Mouse (Mus musculus) heart, postnatal 25 days (tissue): ENCODE results near the gene Mtor. TPM values are rescaled to one million over a fixed set of nuclear protein-coding genes. Genes with fewer than 3 reads are reported as not detected.
A peak's percentile ranks its signal among the peaks of the same experiment; 100 is the strongest.

Experiments used
- DNase-seq: peaks from one replicate; pipeline ENCODE4 v3.0.0; 2022; ENCODE audit warnings: low spot score
- intact Hi-C: fragments of 180-260 bp; cut with DNase I; formaldehyde crosslinking; loops from one replicate; pipeline ENCODE4 v1.15.1; 2025
- total RNA-seq, 2 experiments: library from RNA; stranded (reverse); gene quantifications; 2 replicates each; pipeline ENCODE4 v1.2.3; 2021

Mtor gene
- total RNA-seq, 2 experiments from 2014 or later = 45.3 to 46.0 TPM

DNA sequence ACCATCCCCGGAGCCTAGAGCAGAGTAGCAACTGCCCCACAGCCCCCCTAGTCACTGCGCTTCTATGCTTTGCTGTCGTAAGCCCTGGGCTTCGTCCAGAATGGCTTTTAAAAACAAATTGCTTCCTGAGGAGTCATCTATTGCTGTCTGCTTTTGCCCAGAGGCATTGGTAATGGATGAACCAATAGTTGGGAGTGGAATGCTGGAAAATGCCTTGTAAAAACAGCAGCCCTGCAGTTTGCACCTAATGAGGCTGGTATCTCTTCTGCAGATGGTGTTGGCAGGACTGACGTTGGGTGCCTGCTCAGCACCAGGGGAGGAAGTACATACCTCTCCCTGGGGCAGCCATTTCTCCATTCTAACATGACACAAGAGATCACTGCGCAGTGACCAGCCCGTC is 75.1 kb downstream of the Mtor start:
- DNase-seq = no peak
- intact Hi-C loops = no loop called here

DNA sequence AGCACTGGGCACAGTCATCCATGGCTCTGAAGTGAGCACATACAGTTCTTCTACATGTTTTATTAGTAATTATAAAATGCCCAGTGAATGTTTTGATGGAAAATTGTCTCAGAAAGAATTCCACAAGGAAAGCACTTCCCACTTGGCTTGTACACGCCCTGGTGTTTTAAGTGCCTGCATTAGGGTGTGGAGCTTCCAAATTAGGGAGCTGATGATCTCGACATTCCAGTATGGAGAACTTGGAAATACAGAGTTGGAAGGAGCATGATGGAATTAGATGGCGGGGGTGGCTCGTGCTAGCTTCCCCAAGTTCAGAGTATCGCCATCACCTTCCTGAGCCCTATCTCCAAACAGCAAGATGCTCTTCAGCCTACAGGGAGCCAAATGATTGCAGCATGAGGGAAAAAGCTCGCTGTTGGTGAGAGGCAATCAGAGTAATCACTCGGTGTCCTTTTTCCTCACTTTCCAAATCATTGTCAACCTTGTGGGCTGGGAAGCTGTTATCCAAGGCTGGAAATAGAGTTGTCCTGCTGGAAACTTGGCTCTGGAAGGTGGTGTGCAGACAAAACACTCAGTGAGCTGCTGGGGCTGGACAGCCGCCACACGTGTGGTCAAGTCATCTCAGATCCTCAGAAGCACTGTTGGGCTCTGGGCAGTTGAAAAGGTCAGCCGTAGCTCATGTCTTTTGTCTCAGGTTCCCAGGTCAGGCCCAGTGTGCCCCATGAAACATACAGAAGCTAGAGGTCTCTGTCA is 78.9 kb downstream of the Mtor start:
- DNase-seq = no peak
- intact Hi-C loops = no loop called here

DNA sequence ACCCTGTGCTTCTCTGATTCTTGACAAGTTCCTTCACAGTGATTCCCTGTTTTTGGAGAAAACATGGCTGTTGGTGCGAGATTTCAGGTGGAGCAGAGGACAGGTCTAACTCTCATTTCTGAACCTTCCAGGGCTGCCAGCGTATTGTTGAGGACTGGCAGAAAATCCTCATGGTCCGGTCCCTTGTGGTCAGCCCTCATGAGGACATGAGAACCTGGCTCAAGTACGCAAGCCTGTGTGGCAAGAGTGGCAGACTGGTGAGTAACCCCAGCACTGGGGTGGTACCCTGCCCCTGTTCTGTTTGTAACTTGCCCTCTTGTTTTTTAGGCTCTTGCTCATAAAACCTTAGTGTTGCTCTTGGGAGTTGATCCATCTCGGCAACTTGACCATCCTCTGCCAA is 81.9 kb downstream of the Mtor start:
- DNase-seq = no peak
- intact Hi-C loops = no loop called here

DNA sequence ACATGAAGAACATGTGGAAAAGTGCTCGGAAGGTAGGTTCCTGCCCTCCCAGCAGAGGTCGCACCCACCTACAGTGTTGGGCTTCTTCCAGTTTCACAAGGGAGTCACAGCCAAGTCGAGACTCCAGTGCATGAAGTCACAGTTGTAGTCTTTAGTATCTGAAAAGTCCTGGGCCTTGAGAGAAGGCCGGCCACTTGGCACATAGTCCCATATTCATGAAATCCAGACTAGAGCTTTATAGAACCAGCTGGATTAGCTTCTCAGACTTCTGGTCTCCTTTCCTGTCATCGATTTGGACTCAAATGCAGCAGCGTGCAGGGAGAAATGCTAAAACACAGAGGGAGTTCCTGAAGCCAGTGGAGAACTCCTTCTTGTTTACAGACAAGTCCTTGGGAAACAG is 82.4 kb downstream of the Mtor start:
- DNase-seq = no peak
- intact Hi-C loops = no loop called here

DNA sequence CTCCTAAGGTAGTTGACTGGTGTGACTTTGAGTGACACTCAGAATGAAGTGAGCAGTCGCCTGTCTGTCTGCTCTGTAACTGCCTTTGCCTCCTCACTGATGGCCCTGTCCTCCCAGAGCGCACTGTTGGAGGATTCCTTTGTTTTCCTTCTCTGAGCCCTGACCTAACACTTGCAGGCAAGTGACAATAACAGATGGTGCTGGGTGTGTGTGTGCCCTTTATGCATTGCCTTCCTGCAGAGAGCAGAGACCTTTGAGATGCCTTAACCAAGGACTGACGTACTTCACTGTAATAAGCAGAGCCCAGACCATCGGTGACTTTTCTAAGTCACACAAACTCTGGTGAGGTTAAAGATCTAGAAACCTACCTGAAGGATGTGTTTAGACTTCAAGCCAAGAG is 82.9 kb downstream of the Mtor start:
- intact Hi-C loops = no loop called here
- DNase-seq = no peak

DNA sequence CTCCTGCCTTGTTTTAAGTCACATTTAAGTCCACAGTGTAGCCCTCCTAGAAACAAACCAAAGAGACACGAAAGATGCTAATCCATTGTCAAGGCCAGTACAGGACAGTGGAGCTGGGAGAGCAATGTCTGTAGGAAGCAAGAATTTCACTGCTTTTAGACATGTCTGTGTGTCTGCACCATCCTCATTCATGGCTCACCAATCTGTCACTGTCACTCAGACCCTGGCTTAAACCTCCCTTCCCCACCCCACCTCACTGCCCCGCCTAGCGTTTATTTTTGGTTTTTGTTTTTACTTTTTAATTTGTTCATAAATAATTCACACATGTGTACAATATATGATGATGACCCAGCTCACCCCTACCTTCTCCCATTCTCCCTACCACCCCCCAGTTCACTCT is 84.1 kb downstream of the Mtor start:
- intact Hi-C loops = no loop called here
- DNase-seq = no peak

DNA sequence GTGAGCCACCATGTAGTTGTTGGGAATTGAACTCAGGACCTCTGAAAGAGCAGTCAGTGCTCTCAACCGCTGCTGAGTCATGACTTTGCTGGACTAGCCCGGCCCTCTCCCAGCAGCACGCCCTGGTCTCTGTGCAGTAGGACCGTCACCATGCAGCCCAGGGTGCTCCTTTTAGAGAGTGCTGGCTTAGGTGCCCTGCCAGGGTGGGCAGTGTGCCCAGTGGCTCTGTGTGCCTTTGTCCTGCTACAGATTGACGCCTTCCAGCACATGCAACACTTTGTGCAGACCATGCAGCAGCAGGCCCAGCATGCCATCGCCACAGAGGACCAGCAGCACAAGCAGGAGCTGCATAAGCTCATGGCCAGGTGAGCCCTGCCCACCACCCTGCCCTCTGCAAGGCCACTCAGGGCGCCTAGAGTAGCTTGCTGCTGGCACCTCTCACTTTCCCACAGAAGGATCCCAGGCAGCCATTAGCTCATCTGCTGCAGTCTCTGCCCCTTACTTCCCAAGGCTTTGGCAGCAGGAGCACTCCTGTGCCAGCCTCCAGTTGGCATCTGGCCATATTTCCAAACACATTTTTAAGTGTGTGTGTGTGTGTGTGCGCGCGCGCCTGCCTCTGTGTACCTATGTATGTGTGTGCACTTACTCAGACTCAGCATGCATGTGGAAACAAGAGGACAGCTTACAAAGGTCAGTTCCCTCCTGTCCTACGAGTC is 85.4 kb downstream of the Mtor start:
- no peak for DNase-seq
- intact Hi-C loops = no loop called here

DNA sequence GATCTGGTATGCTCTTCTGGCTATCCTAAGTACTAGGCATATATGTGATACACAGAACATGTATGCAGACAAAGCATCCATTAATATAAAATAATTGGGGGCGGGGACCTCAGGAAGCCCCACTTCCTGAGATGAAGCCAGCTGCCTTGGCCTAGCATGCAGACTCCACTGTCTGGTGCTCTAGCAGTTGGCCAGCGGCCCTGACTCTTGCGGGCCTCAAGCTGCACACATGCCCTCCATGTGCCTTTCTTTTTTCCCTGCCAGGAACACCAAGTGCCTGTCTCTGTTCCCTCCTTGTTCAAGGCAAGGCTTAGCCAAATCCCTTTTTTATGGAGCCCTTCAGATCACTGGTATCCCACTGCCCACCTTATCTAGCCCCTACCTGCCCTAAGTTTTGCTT is 87.5 kb downstream of the Mtor start:
- intact Hi-C loops = no loop called here
- no peak for DNase-seq

DNA sequence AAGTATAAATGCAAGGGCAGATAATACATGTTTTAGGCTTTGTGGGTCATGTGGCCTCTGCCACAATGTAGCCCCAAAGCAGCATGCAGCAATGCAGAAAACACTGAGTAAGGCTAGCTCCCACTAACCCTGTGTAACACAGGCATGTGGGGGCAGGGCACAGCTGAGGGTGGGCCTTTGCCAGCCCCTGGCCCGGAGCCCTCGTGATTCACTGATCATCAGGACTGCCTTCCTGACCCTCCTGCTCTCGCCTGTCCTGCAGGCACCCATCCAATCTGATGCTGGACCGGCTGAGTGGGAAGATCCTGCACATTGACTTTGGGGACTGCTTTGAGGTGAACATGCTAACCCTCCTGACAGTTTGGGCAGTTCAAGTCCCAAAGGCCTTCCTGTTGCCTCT is 100.7 kb downstream of the Mtor start:
- DNase-seq = no peak
- intact Hi-C loops = no loop called here

DNA sequence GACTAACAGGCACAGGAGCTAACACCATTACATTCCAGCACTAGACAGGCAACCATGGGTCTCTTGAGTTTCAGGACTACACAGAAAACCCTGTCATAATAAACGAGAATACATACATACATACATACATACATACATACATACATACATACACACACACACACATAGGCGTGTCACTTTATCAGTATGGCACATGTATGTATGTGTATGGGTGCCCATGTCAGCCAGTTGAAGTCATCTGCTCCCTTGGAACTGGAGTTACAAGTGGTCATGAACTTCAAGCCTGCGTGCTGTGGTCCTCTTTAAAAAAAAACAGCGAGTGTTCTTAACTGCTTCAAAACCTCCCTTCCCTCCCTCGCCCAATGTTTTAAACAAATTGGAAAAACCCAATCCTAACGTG is 109.4 kb downstream of the Mtor start:
- DNase-seq = no peak

DNA sequence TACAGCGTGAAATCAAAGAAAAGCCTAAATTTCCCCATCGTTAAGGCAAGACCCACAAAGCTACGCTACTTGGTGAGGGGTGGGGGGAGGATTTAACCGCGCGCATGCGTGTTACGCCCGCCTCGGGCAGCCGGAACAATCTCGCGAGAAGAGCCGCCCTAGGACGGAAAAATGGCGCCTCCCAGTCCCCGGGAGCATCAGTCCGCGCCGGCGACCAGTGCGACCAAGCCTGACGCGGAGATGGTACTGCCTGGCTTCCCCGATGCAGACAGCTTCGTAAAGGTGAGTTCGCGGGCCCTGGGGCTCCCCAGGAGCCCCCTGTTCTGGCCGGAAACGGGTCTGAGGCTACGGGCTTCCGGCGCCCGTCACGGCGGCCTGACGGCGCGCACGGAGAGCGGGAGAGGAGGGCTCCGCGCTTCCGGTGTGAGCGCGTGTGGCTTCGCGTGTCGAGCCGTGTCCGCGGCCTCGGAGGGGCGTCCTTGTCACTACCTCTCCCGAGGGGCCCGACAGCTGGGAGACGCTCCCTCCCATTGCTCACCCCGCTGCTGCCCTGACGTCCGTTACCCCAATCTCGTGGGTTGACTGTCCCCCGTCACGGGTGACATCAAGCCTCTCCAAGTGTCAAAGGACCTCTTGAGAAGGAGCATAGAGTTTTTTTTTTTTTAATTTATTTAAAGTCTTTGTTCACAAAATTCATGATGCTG is 110.0 kb downstream of the Mtor start, which contains the start of gene Exosc10:
Gene Exosc10, plus strand, starts transcription at position 133 of the 704 bp plus-strand sequence.
- DNase-seq = peak; percentile 74
- intact Hi-C loops = loop anchor here (2.0 kb wide), 1 partner anchor 32 kb away; the partner anchor contains the start of gene Srm

More for the DNA sequence above, 109.4 kb downstream of the Mtor start:
- intact Hi-C loops = loop anchor here (2.0 kb wide), 1 partner anchor 33 kb away; the partner anchor contains the start of gene Srm

DNA sequence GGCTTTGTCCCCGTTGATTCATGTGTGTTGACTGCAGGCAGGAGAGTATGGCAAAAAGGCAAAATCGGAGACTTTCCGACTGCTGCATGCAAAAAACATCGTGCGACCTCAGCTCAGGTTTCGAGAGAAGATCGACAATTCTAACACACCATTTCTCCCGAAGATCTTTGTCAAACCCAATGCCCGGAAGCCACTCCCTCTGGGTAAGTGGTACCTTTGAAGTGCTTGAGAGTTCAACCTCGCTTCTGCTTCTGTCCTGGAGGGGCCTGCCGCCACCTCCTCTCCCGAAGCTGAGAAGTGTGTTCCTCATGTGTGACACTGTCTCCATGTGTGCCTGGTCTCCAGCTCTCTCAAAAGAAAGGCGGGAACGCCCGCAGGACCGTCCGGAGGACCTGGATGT is 114.3 kb downstream of the Mtor start:
- no peak for DNase-seq
- intact Hi-C loops = no loop called here

DNA sequence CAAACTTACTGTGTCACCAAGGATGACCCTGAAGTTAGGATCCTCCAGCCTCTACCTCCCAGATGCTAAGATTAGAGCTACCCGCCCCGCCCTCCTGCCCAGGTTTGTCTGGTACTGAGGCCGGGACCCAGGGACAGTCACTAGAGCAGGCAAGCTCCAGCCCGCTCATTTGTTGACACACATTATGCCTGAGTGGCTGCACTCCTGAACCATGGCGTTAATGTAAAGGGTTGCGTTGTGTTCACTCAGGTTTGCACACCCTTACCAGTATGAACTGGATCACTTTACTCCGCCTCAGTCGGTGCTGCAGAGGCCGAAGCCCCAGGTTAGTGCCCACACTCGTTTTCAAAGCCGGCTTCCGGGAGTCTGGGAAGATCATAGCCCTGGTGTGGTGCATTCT is 115.2 kb downstream of the Mtor start:
- intact Hi-C loops = no loop called here
- no peak for DNase-seq

DNA sequence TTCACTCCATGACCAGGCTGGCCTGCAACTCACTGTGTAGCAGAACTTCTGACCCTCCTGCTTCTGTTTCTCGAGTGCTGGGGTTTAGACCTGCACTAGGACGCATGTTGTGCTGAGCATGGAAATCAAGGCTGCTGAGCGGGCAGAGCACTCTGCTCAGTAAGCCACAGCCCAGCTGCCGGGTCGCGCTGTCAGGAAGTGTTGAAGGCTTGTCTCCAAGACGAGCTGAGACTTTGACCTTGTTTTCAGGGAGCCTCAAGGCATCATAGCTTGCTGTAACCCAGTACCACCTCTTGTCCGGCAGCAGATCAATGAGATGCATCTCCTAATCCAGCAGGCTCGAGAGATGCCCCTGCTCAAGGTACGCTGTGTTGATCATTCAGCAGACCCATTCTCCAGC is 121.7 kb downstream of the Mtor start:
- no peak for DNase-seq
- intact Hi-C loops = no loop called here

DNA sequence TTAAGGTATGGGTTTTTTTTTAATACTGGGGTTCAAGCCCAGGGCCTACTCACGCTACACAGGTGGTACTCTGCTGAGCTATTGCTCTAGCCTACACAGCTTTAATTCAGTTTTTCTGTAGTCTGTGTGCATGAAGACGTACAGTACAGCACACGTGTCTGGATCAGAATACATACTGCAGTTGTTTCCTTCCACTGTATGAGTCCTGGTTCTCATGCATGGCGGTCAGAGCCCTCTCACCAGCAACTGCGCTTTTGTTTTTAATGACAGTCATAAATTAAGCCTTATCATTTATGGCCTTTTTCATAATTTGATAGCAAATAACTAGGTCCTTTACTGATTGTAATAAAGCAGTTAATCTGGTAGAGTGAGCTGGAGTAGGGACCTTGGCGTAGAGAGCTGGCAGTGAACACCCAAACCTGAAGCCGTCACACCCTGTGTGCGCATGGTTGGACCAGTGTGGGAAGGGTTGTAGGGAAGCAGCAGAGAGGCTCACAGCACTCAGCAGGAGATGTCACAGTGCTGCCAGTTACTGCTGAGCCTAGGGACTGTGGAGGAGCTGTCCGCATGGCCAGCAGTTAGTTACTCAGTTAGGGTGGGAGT is 122.4 kb downstream of the Mtor start:
- intact Hi-C loops = no loop called here
- DNase-seq = no peak

DNA sequence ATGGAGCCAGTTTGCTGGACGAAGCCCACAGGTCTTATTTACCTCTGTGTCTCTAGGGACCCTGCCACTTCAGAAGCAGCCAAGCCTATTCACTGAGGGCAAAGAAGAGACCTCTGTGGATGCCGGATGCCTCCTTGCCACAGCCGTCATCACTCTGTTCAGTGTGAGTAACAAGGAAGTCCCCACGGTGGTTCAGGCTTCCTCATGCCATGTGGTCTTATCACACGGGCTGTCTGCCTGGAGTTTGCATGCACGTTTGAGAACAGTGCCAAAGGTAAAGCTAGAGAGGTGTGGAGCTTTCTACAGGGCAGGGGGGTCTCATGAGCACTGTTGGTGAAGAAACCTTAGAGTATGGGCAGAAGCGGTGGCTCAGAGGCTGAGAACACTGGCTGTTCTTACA is 124.8 kb downstream of the Mtor start:
- DNase-seq = no peak
- intact Hi-C loops = no loop called here

DNA sequence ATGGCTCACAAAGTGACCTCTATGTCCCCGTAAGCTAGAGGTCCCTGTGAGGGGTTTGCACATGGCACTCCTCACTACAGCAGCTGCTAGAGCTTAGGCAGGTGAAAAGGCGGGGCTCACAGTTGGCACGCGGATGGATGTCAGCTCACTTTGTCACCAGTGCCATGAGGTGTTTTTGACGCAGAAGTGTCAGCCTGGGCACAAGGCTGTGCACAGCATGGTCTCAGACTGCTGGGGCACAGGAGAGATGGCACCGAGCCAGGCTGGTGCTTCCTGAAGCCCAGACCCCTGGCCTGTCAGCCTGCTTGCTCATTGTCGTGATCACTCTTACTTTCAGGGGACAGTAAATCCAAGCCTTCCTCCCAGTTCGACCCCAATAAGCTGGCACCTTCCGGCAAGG is 132.4 kb downstream of the Mtor start:
- intact Hi-C loops = no loop called here
- no peak for DNase-seq

DNA sequence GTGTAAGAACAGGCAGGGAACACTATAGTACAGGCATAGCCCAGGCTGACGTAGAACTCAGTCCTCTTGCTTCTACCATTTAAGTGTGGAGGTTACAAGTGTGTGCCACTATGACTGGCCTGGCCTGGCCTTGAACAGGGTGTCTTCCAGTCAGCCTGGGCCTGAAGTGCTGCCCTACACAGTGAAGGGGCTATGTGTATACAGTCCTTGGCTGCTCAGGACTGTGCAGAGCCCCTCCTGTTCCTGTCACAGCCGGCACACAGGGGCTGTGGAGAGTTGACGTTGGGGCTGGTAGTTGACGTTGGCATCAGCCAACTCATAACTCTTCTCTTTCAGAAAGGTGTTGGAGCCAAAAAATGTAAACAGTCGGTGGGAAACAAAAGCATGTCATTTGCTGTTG is 133.0 kb downstream of the Mtor start:
- intact Hi-C loops = no loop called here
- DNase-seq = no peak

DNA sequence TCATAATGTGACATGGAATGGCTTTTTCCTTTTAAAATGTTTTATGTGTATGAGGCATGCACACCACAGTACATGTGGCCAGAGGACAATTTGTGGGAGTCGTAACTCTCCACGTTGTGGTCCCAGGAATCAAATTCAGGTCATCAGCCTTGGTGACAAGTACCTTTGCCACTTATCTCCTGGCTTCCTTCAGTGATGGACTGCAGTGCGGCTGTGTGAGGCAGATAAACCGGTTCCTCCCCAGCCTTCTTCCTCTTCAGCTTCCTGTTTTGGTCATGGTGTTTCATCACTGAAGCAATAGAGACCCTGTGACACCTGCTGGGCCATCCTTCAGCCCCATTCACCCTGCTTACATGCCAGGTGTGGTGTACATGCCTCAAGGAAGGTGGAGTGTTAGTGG is 134.8 kb downstream of the Mtor start:
- no peak for DNase-seq
- intact Hi-C loops = no loop called here

DNA sequence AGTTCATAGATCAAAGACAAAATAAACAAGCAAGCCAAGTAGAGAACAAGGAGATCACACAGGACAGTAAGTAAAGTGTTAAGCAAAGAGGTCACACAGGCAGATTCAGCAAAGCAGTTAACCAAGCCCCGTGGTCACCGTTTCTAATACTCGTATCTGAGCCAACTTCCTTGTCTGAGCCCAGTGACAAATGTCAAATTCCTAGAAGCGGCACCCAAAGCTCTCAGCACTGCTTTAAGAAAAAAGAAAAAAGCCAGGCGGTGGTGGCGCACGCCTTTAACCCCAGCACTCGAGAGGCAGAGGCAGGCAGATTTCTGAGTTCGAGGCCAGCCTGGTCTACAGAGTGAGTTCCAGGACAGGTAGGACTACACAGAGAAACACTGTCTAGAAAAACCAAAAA is 138.2 kb downstream of the Mtor start:
- intact Hi-C loops = no loop called here
- DNase-seq = no peak

DNA sequence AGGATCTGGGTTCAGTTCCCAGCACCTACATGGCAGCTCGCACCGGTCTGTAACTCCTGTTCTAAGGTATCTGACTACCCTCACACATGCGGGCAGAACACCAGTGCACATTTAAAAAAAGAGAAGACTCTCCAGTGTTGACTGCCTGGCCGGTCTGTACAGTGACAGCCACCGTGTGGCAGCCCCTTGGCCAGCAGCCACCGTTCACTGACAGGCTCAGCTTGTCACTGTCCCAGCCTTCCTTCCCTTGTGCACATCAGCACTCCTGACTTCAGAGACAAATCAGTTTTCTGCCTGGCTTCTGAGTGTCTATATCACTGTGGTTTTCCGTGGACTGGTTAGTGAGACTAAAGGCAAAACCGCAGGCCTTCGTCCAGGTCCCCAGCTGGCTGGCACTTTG is 140.4 kb downstream of the Mtor start:
- no peak for DNase-seq
- intact Hi-C loops = no loop called here
